Mouse (Mus musculus): ENCODE results near the gene Ankrd23.
"Not testable (repeated sequence)": the region's sequence is repeated elsewhere in the genome, so short reads cannot be mapped to it uniquely, and the experiment has no call there.

DNA sequence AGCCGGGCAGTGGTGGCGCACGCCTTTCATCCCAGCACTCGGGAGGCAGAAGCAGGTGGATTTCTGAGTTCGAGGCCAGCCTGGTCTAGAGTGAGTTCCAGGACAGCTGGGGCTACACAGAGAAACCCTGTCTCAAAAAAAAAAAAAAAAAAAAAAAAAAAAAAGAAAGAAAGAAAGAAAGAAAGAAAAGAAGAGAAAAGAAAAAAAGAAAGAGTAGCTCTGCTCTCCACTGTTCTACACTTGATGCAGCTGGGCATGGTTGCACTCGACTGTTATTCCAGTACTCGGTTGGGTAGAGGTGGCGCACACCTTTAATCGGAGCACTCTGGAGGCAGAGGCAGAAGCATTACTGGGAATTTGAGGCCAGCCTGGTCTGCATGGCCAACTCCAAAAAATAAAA lies at the start of gene Ankrd23:
- not testable (repeated sequence) for TF ChIP-seq CTCF (IDR thresholded peaks at IDR 0.05); POLR2A (IDR thresholded peaks at IDR 0.05; ENCODE audit: insufficient read depth, low read depth, low read length); EP300 (IDR thresholded peaks at IDR 0.05; ENCODE audit: insufficient read depth, low read depth, low read length)
